Comparison of ENCODE assay signal across 10 mouse cellular contexts in genomic region chr11:62851199-62851598, GRCm38 (mm10). TPM values are rescaled to one million over a fixed set of nuclear protein-coding genes. Genes with fewer than 3 reads are reported as not detected.
A peak's percentile ranks its signal among the peaks of the same experiment; 100 is the strongest.
DNase-seq lines count a peak whose midpoint lies in the region; ATAC-seq and TF ChIP-seq lines count a peak whose summit lies in the region.
"Had no signal": no experiment of that assay in that cellular context is flagged by ENCODE, and none has a peak within 500 bp of the region (broad histone marks: within the 10 kb centered on the region; RNA-seq: fewer than 3 reads in every experiment).

No protein-coding gene starts in this region.

- no peaks in the 10 kb centered on the region for H3K27me3 ChIP-seq in liver, embryonic 14.5 days (ENCODE audit: control insufficient read depth, insufficient read depth, low read length)
- no peaks in the 10 kb centered on the region for H3K27me3 ChIP-seq in neural tube, embryonic 15.5 days (replicated peaks)
- H3K27me3 ChIP-seq: embryonic facial prominence, embryonic 12.5 days had no signal

- 35% methylated on average over 1 of the region's 1 CpGs for WGBS in liver, embryonic 14.5 days (ENCODE audit: insufficient replicate concordance)
- WGBS in neural tube, embryonic 15.5 days = 89% methylated on average over 1 of the region's 1 CpGs

- no peak overlapping the region for H3K9ac ChIP-seq in liver, embryonic 14.5 days (replicated peaks)
- H3K9ac ChIP-seq in neural tube, embryonic 15.5 days (replicated peaks) = no peak overlapping the region
- H3K9ac ChIP-seq: embryonic facial prominence, embryonic 12.5 days had no signal

- no peak overlapping the region for H3K27ac ChIP-seq in liver, embryonic 14.5 days
- no peak overlapping the region for H3K27ac ChIP-seq in neural tube, embryonic 15.5 days (replicated peaks)
- H3K27ac ChIP-seq: embryonic facial prominence, embryonic 12.5 days had no signal

- TF ChIP-seq CTCF in liver, embryonic 14.5 days (IDR thresholded peaks at IDR 0.05; ENCODE audit: low read depth) = peak; percentile 48

- no peaks in the 10 kb centered on the region for H3K36me3 ChIP-seq in liver, embryonic 14.5 days (replicated peaks; ENCODE audit: control insufficient read depth, insufficient read depth, low read depth)
- no peaks in the 10 kb centered on the region for H3K36me3 ChIP-seq in neural tube, embryonic 15.5 days
- H3K36me3 ChIP-seq: embryonic facial prominence, embryonic 12.5 days had no signal

- H3K4me1 ChIP-seq in liver, embryonic 14.5 days (replicated peaks; ENCODE audit: control insufficient read depth in 2 of 2, insufficient read depth in 2 of 2, low read length in 1 of 2) = peaks cover 14 to 21% of the 10 kb centered on the region in 2 experiments
- H3K4me1 ChIP-seq in neural tube, embryonic 15.5 days = 0 out of 2 replicates have a peak, but pooled peaks cover 3% of the 10 kb centered on the region

- peak; percentile 30 to 50 for DNase-seq in cerebellum, postnatal 10 days
- DNase-seq in cerebellum, adult 9-11 months = no peak
- no peak for DNase-seq in liver, embryonic 14.5 days (ENCODE audit: low read depth in 3 of 3, low spot score in 3 of 3)
- DNase-seq in liver = no peak
- peak; percentile 15 for DNase-seq in embryo, embryonic 9.5 days (ENCODE audit: extremely low spot score)
- peak; percentile 15 for DNase-seq in mesoderm, embryonic 11.5 days (ENCODE audit: low read depth, low spot score)
- no peak for DNase-seq in ovary, adult 18-20 months (ENCODE audit: low spot score)

- no peaks in the 10 kb centered on the region for H3K9me3 ChIP-seq in liver, embryonic 14.5 days (ENCODE audit: control insufficient read depth, low read length)
- H3K9me3 ChIP-seq in neural tube, embryonic 15.5 days (replicated peaks) = no peaks in the 10 kb centered on the region
- H3K9me3 ChIP-seq: embryonic facial prominence, embryonic 12.5 days had no signal

- no peak for TF ChIP-seq EP300 in liver, embryonic 14.5 days (IDR thresholded peaks at IDR 0.05; ENCODE audit: low read depth)

- H3K4me2 ChIP-seq in liver, embryonic 14.5 days (ENCODE audit: low read depth) = no peak overlapping the region
- no peak overlapping the region for H3K4me2 ChIP-seq in neural tube, embryonic 15.5 days
- H3K4me2 ChIP-seq: embryonic facial prominence, embryonic 12.5 days had no signal

- ATAC-seq in liver, embryonic 14.5 days (ENCODE audit: insufficient read depth) = no peak
- no peak for ATAC-seq in neural tube, embryonic 15.5 days (ENCODE audit: low FRiP score)

- no peak overlapping the region for H3K4me3 ChIP-seq in liver, embryonic 14.5 days (ENCODE audit: insufficient read depth in 1 of 2, low read depth in 2 of 2, low read length in 2 of 2)
- no peak overlapping the region for H3K4me3 ChIP-seq in neural tube, embryonic 15.5 days (replicated peaks)
- H3K4me3 ChIP-seq: embryonic facial prominence, embryonic 12.5 days; myocyte had no signal

RNA-seq across cellular contexts. Expression of gene Fbxw10, which starts 4.3 kb away (rescaled TPM):
- polyA plus RNA-seq in liver, embryonic 14.5 days (2012; rRNA removed) = 0.08 TPM in 1 of 2 replicates, not detected in the other
- 0.16 TPM in 1 of 2 replicates, not detected in the other for polyA plus RNA-seq in liver, embryonic 14.5 days (2014; fragmentation: Nextera tagmentation; extraction: Ambion mirVana)
- 0.19 and 0.55 TPM in 2 replicates for polyA plus RNA-seq in neural tube, embryonic 15.5 days (2015; fragmentation: Nextera tagmentation; extraction: Ambion mirVana)
- polyA plus RNA-seq: myocyte had no signal

RNA-seq across cellular contexts. Expression of gene Tvp23b, which starts 28.1 kb away (rescaled TPM):
- polyA plus RNA-seq in liver, embryonic 14.5 days (2012; rRNA removed) = 8.5 and 12.9 TPM in 2 replicates
- polyA plus RNA-seq in liver, embryonic 14.5 days (2014; fragmentation: Nextera tagmentation; extraction: Ambion mirVana) = 25.3 and 26.3 TPM in 2 replicates
- 54.0 and 55.4 TPM in 2 replicates for polyA plus RNA-seq in neural tube, embryonic 15.5 days (2015; fragmentation: Nextera tagmentation; extraction: Ambion mirVana)

RNA-seq across cellular contexts. Expression of gene Trim16, which starts 31.2 kb away (rescaled TPM):
- polyA plus RNA-seq in liver, embryonic 14.5 days (2012; rRNA removed) = 0.39 and 0.61 TPM in 2 replicates
- polyA plus RNA-seq in liver, embryonic 14.5 days (2014; fragmentation: Nextera tagmentation; extraction: Ambion mirVana) = 0.43 and 0.49 TPM in 2 replicates
- 9.5 and 11.9 TPM in 2 replicates for polyA plus RNA-seq in neural tube, embryonic 15.5 days (2015; fragmentation: Nextera tagmentation; extraction: Ambion mirVana)

Comparison
In these comparisons a context has a peak if more than half of its experiments do, and no peak if none do; other contexts are left out.
1. DNase-seq: peak in cerebellum, postnatal 10 days (2 of 2), embryo, embryonic 9.5 days (single experiment) and mesoderm, embryonic 11.5 days (single experiment); none in cerebellum, adult 9-11 months (single experiment), liver, embryonic 14.5 days (0 of 3), liver (single experiment) and ovary, adult 18-20 months (single experiment).